In genomic region chr13:58112191-58112590, GRCm38 (mm10) we compare ENCODE assay signal across 8 mouse cellular contexts. TPM values are rescaled to one million over a fixed set of nuclear protein-coding genes. Genes with fewer than 3 reads are reported as not detected.
A peak's percentile ranks its signal among the peaks of the same experiment; 100 is the strongest.
DNase-seq lines count a peak whose midpoint lies in the region; ATAC-seq lines count a peak whose summit lies in the region.

No protein-coding gene starts in this region.

- ATAC-seq in heart, embryonic 14.5 days (ENCODE audit: insufficient number of reproducible peaks, insufficient read depth, low FRiP score, low read depth): no peak
- ATAC-seq in embryonic facial prominence, embryonic 12.5 days (ENCODE audit: insufficient number of reproducible peaks, insufficient read depth, low FRiP score, low TSS enrichment): no peak
- no peak for ATAC-seq in hindbrain, embryonic 16.5 days
- no peak for ATAC-seq in midbrain, embryonic 12.5 days (ENCODE audit: low FRiP score, low read depth)

- peak overlapping the region; percentile 80 for H3K9ac ChIP-seq in heart, embryonic 14.5 days (ENCODE audit: low read length)
- H3K9ac ChIP-seq in embryonic facial prominence, embryonic 12.5 days: peak overlapping the region; percentile 59; the same call in 1 of the 2 replicates
- peak overlapping the region; percentile 74 for H3K9ac ChIP-seq in hindbrain, embryonic 16.5 days (ENCODE audit: low read depth, low read length)
- peak overlapping the region; percentile 56; the same call in 1 of the 2 replicates for H3K9ac ChIP-seq in midbrain, embryonic 12.5 days (replicated peaks)

- DNase-seq in heart, postnatal 10 days: no peak
- DNase-seq in adrenal gland, adult 18-20 months (ENCODE audit: low spot score in 2 of 2): no peak
- no peak for DNase-seq in gastrocnemius, postnatal 36 days
- no peak for DNase-seq in thymus, postnatal 25 days

- peaks cover 17 to 21% of the 10 kb centered on the region in 2 experiments for H3K4me1 ChIP-seq in heart, embryonic 14.5 days (ENCODE audit: control insufficient read depth in 2 of 2, insufficient read depth in 2 of 2, low read length in 2 of 2)
- peaks cover 8% of the 10 kb centered on the region; the same call in 1 of the 2 replicates for H3K4me1 ChIP-seq in embryonic facial prominence, embryonic 12.5 days
- peaks cover 14% of the 10 kb centered on the region for H3K4me1 ChIP-seq in hindbrain, embryonic 16.5 days (ENCODE audit: control insufficient read depth, insufficient read depth, low read depth, low read length)
- H3K4me1 ChIP-seq in midbrain, embryonic 12.5 days: peaks cover 17% of the 10 kb centered on the region

- 65% methylated on average over 10 of the region's 10 CpGs for WGBS in heart, embryonic 14.5 days
- 68% methylated on average over 10 of the region's 10 CpGs for WGBS in embryonic facial prominence, embryonic 12.5 days
- WGBS in hindbrain, embryonic 16.5 days: 62% methylated on average over 10 of the region's 10 CpGs
- WGBS in midbrain, embryonic 12.5 days: 77% methylated on average over 10 of the region's 10 CpGs

- no peaks in the 10 kb centered on the region for H3K27me3 ChIP-seq in heart, embryonic 14.5 days (ENCODE audit: control insufficient read depth, insufficient read depth, low read length)
- H3K27me3 ChIP-seq in embryonic facial prominence, embryonic 12.5 days: no peaks in the 10 kb centered on the region
- no peaks in the 10 kb centered on the region for H3K27me3 ChIP-seq in hindbrain, embryonic 16.5 days (replicated peaks; ENCODE audit: control insufficient read depth, insufficient read depth, low read length)
- no peaks in the 10 kb centered on the region for H3K27me3 ChIP-seq in midbrain, embryonic 12.5 days

- no peaks in the 10 kb centered on the region for H3K36me3 ChIP-seq in heart, embryonic 14.5 days (ENCODE audit: control insufficient read depth, insufficient read depth, low read length)
- no peaks in the 10 kb centered on the region for H3K36me3 ChIP-seq in embryonic facial prominence, embryonic 12.5 days
- H3K36me3 ChIP-seq in hindbrain, embryonic 16.5 days (ENCODE audit: control insufficient read depth, insufficient read depth, low read length): no peaks in the 10 kb centered on the region
- no peaks in the 10 kb centered on the region for H3K36me3 ChIP-seq in midbrain, embryonic 12.5 days

- peak overlapping the region; percentile 69 to 73 for H3K4me3 ChIP-seq in heart, embryonic 14.5 days (ENCODE audit: control insufficient read depth in 1 of 2, insufficient read depth in 1 of 2, low read depth in 1 of 2, low read length in 2 of 2)
- H3K4me3 ChIP-seq in embryonic facial prominence, embryonic 12.5 days: peak overlapping the region; percentile 54
- peak overlapping the region; percentile 64 for H3K4me3 ChIP-seq in hindbrain, embryonic 16.5 days (ENCODE audit: low read length)
- peak overlapping the region; percentile 46 for H3K4me3 ChIP-seq in midbrain, embryonic 12.5 days

- no peaks in the 10 kb centered on the region for H3K9me3 ChIP-seq in heart, embryonic 14.5 days (ENCODE audit: control insufficient read depth, low read length)
- H3K9me3 ChIP-seq in embryonic facial prominence, embryonic 12.5 days: no peaks in the 10 kb centered on the region
- no peaks in the 10 kb centered on the region for H3K9me3 ChIP-seq in hindbrain, embryonic 16.5 days (ENCODE audit: control insufficient read depth, low read length)
- H3K9me3 ChIP-seq in midbrain, embryonic 12.5 days: no peaks in the 10 kb centered on the region

- no peak overlapping the region for H3K27ac ChIP-seq in heart, embryonic 14.5 days (replicated peaks in 1 of 2; ENCODE audit: control insufficient read depth in 1 of 2, insufficient read depth in 1 of 2, low read depth in 2 of 2, low read length in 2 of 2)
- H3K27ac ChIP-seq in embryonic facial prominence, embryonic 12.5 days: no peak overlapping the region
- H3K27ac ChIP-seq in hindbrain, embryonic 16.5 days (ENCODE audit: low read depth, low read length): no peak overlapping the region
- H3K27ac ChIP-seq in midbrain, embryonic 12.5 days (replicated peaks): no peak overlapping the region

- intact Hi-C loops in heart, postnatal 10 days (cut with DNase I): loop anchor here (2.0 kb wide), 2 partner anchors 45 to 81 kb away; no protein-coding TSS in a partner anchor
- intact Hi-C loops in gastrocnemius, postnatal 36 days (cut with DNase I): no loop called here

- peak overlapping the region; percentile 89 for H3K4me2 ChIP-seq in heart, embryonic 14.5 days (ENCODE audit: low read length)
- H3K4me2 ChIP-seq in embryonic facial prominence, embryonic 12.5 days (replicated peaks): peak overlapping the region; percentile 74
- H3K4me2 ChIP-seq in hindbrain, embryonic 16.5 days (ENCODE audit: low read length): peak overlapping the region; percentile 73
- H3K4me2 ChIP-seq in midbrain, embryonic 12.5 days (replicated peaks): peak overlapping the region; percentile 70

RNA-seq across cellular contexts. Expression of gene Klhl3, which starts 1.2 kb away (rescaled TPM):
- 6.9 and 7.0 TPM in 2 replicates for polyA plus RNA-seq in heart, embryonic 14.5 days (2014; fragmentation: Nextera tagmentation; extraction: Ambion mirVana)
- 1 to 10 TPM; 4.3 to 4.8 TPM for total RNA-seq in heart, postnatal 10 days (2021)
- 2.9 and 3.1 TPM in 2 replicates for polyA plus RNA-seq in embryonic facial prominence, embryonic 12.5 days (2016; fragmentation: Nextera tagmentation; extraction: Ambion mirVana)
- 13.2 and 13.6 TPM in 2 replicates for polyA plus RNA-seq in hindbrain, embryonic 16.5 days (2015; fragmentation: Nextera tagmentation; extraction: Ambion mirVana)
- 4.3 and 4.4 TPM in 2 replicates for polyA plus RNA-seq in midbrain, embryonic 12.5 days (2016; fragmentation: Nextera tagmentation; extraction: Ambion mirVana)
- under 1 TPM; 0.61 to 0.86 TPM for total RNA-seq in adrenal gland, adult 18-20 months (2021)
- under 1 TPM; 0.49 to 0.54 TPM for total RNA-seq in gastrocnemius, postnatal 36 days (2021)

RNA-seq across cellular contexts. Expression of gene Hnrnpa0, which starts 16.2 kb away (rescaled TPM):
- polyA plus RNA-seq in heart, embryonic 14.5 days (2014; fragmentation: Nextera tagmentation; extraction: Ambion mirVana): 23.7 and 26.4 TPM in 2 replicates
- 100 to 1,000 TPM; 139 to 141 TPM for total RNA-seq in heart, postnatal 10 days (2021)
- 47.1 and 47.4 TPM in 2 replicates for polyA plus RNA-seq in embryonic facial prominence, embryonic 12.5 days (2016; fragmentation: Nextera tagmentation; extraction: Ambion mirVana)
- 27.7 and 33.3 TPM in 2 replicates for polyA plus RNA-seq in hindbrain, embryonic 16.5 days (2015; fragmentation: Nextera tagmentation; extraction: Ambion mirVana)
- 56.5 and 64.8 TPM in 2 replicates for polyA plus RNA-seq in midbrain, embryonic 12.5 days (2016; fragmentation: Nextera tagmentation; extraction: Ambion mirVana)
- total RNA-seq in adrenal gland, adult 18-20 months (2021): 100 to 1,000 TPM in 1 of 2 experiments, 10 to 100 TPM in 1; 95.7 to 111 TPM
- 10 to 100 TPM; 30.3 to 36.8 TPM for total RNA-seq in gastrocnemius, postnatal 36 days (2021)

RNA-seq across cellular contexts. Expression of gene Idnk, which starts 45.3 kb away (rescaled TPM):
- polyA plus RNA-seq in heart, embryonic 14.5 days (2014; fragmentation: Nextera tagmentation; extraction: Ambion mirVana): 31.7 and 38.2 TPM in 2 replicates
- 10 to 100 TPM; 21.3 to 22.0 TPM for total RNA-seq in heart, postnatal 10 days (2021)
- 45.1 and 46.3 TPM in 2 replicates for polyA plus RNA-seq in embryonic facial prominence, embryonic 12.5 days (2016; fragmentation: Nextera tagmentation; extraction: Ambion mirVana)
- polyA plus RNA-seq in hindbrain, embryonic 16.5 days (2015; fragmentation: Nextera tagmentation; extraction: Ambion mirVana): 53.5 and 56.3 TPM in 2 replicates
- 61.7 and 69.7 TPM in 2 replicates for polyA plus RNA-seq in midbrain, embryonic 12.5 days (2016; fragmentation: Nextera tagmentation; extraction: Ambion mirVana)
- total RNA-seq in adrenal gland, adult 18-20 months (2021): 10 to 100 TPM; 59.7 to 65.5 TPM
- total RNA-seq in gastrocnemius, postnatal 36 days (2021): 1 to 10 TPM; 8.5 to 8.6 TPM
